Mouse (Mus musculus): ENCODE data around the gene Thbs1. TPM values are rescaled to one million over a fixed set of nuclear protein-coding genes. Genes with fewer than 3 reads are reported as not detected.

Gene Thbs1
- 5.3 and 5.8 TPM in 2 replicates for polyA plus RNA-seq (2012; rRNA removed; ENCODE audit: low replicate concordance)

DNA sequence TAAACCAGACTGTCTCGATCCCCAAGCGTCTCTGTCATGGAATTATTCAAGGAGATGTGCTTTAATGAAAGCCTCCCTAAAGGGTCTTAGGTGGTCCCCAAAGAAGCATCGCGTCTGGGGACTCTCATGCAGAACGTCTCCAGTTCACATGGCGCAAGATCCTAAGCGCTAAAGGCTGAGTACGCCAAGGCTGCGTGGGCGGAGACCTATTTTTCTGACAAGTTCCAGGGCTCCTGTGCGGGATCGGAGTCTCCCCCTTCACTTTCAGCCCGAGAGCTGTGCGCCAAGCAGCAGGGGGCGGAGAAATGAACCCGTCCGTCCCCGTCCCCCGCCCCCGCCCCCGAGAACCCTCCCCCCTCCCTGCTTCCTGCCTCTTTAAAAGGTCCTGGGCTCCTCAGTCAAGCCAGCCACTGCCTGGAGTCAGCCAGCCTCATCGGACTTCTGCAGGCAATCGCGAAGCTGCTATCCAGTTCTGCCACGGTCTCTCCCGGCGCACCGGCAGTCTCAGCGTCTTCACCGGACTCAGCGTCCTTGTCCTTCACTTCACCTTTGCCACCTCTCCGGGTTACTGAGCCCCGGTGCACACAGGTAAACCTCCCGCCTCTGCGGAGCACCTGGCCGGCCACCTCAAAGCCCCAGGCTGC lies at the start of gene Thbs1:
Gene Thbs1, plus strand, starts transcription at position 389 of the 644 bp plus-strand sequence.

Other genes starting within 250 kb of the Thbs1 start
- gene Fsip1, start 145.1 kb downstream of the Thbs1 start, polyA plus RNA-seq (2012; rRNA removed; ENCODE audit: low replicate concordance) = not detected in 2 replicates

Data from mammary gland, adult 2 months (tissue).